Mouse (Mus musculus): ENCODE data around the gene Tsr3. TPM values are rescaled to one million over a fixed set of nuclear protein-coding genes. Genes with fewer than 3 reads are reported as not detected.

The Tsr3 gene
- total RNA-seq, 1 experiment from 2014 or later, result 24.6 TPM

DNA sequence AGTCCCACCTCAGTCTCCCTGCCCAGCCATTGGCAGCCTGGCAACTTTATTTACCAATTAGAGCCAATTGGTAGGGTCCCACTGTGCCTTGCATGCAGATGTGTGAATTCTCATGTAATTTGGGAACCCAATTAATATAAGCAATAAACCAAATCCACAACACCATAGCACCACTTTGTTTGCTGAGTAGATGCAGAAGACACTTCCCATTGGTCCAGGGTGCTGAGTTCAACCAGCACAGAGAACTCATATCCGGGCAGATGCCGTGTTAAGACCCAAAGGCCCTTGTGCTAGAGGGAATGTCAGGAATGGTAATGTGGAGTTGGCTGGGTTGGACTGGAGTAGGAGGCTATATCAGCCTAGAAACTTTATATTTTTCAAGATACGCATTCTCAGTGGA lies 35.9 kb downstream of the Tsr3 start:
- ATAC-seq (replicated peaks; ENCODE audit: insufficient number of reproducible peaks, low FRiP score, low TSS enrichment, poor library complexity, severe bottlenecking), result no peak

DNA sequence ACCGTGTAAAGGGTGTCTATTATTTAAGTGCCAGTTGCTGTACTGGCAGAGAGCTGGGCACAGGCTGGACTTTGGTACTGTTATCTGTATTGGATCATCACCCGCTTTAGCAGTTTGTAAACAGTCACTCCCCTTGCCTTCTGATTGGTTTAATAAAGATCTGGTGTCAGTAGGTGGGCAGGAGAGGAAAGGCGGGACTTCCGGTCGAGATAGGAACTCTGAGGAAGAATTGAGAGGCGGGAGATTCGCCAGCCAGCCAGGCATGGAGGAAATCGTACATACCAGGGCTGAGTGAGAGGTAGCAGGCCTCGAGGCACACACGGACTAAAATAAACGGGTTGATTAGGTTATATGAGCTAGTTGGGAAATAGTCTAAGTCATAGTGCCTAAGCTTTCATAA lies 42.2 kb downstream of the Tsr3 start:
- 0 out of 2 replicates have a peak, but pooled peaks have one; percentile 48 for ATAC-seq (replicated peaks; ENCODE audit: insufficient number of reproducible peaks, low FRiP score, low TSS enrichment, poor library complexity, severe bottlenecking)

DNA sequence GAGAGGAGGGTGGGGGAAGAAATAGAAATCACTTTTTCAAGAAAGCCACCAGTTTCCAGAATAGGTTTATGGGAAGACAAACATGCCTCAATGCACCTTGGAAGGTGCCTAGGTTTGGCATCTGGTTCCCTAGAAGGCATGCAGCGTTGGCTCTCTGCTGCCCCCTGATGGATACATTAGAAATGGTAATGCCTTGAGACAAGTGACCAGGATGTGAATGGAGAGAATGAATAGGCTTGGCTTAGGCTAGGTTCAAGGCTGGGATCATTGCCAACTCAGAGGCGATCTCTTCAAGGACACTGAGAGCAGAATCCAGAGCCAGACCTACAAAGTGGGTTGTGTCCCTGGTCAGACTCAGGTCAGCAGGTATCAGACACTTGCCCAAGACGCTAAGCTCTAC lies 45.1 kb downstream of the Tsr3 start:
- peak; percentile 86 for ATAC-seq (replicated peaks; ENCODE audit: insufficient number of reproducible peaks, low FRiP score, low TSS enrichment, poor library complexity, severe bottlenecking)

DNA sequence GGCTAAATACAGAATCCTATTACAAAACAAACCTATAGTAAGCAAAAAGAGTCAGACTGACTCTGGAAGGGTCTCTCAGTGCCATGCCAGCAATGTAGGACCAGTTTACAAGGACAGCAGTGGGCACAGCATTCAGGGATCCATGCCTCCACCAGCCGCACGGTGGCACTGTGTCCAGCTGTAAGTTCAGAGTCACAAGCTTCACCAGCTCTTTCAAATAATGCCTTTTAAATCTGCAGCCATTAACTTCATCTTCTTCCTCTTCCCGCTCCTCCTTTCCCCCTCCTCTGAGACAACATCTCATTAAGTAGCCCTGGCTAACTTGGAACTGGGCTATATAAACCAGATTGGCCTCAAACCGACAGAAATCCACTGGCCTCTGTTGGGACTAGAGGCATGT lies 48.9 kb downstream of the Tsr3 start:
- no peak; the same call in 1 of the 2 replicates for ATAC-seq (replicated peaks; ENCODE audit: insufficient number of reproducible peaks, low FRiP score, low TSS enrichment, poor library complexity, severe bottlenecking)

DNA sequence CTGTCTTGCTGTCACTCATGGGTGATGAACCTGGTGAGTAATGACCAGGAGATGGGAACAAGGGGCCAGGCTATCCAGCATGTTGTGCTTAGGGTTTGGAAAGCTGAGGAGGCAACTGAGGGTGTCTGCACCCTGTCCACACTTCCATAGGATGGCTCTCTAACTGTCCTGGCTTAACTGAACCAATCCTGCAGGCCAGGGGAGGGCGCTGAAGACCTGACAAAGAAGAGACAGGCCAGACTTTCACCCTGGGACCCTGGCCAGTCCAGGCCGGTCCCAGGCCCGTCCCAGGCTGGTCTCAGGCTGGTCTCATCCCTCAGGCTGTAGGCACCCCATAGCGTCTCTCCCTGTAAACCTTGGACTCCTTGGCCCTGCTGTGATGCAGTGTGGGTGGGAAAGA lies 50.4 kb downstream of the Tsr3 start:
- no peak for ATAC-seq (replicated peaks; ENCODE audit: insufficient number of reproducible peaks, low FRiP score, low TSS enrichment, poor library complexity, severe bottlenecking)

Other genes with a start within 250 kb of the Tsr3 start
- gene Cramp1l, start 224.4 kb upstream of the Tsr3 start, total RNA-seq (2017), result 10.3 to 23.9 TPM (median 11.2 TPM) in 3 replicates
- 11.7 to 13.0 TPM (median 12.6 TPM) in 3 replicates for gene Ift140, start 224.1 kb upstream of the Tsr3 start, total RNA-seq (2017)
- gene Tmem204, start 156.6 kb upstream of the Tsr3 start, total RNA-seq (2017), result not detected in 3 replicates
- gene Telo2, start 124.2 kb upstream of the Tsr3 start, total RNA-seq (2017), result 13.3 to 21.2 TPM (median 17.5 TPM) in 3 replicates
- not detected in 3 replicates for gene Ptx4, start 119.4 kb upstream of the Tsr3 start, total RNA-seq (2017)
- gene Clcn7, start 106.8 kb upstream of the Tsr3 start, total RNA-seq (2017), result 16.3 to 21.8 TPM (median 20.8 TPM) in 3 replicates
- gene Ccdc154, start 77.7 kb upstream of the Tsr3 start, total RNA-seq (2017), result not detected in 3 replicates
- gene Gm38655, start 64.7 kb upstream of the Tsr3 start, total RNA-seq (2017), result not detected in 3 replicates
- 7.0 to 11.0 TPM (median 9.3 TPM) in 3 replicates for gene BC003965, start 55.6 kb upstream of the Tsr3 start, total RNA-seq (2017)
- gene Unkl, start 51.8 kb upstream of the Tsr3 start, total RNA-seq (2017), result 14.3 to 29.9 TPM (median 22.5 TPM) in 3 replicates
- gene Gnptg, start within 50 bp of the Tsr3 start, total RNA-seq (2017), result 27.2 to 58.6 TPM (median 49.2 TPM) in 3 replicates
- gene Baiap3, start 16.2 kb downstream of the Tsr3 start, total RNA-seq (2017), result 31.6 to 146 TPM (median 34.3 TPM) in 3 replicates
- gene Ube2i, start 34.5 kb downstream of the Tsr3 start, total RNA-seq (2017), result 278 to 334 TPM (median 296 TPM) in 3 replicates
- 2.8 TPM in 1 of 3 replicates, not detected in the others for gene Prss34, start 58.2 kb downstream of the Tsr3 start, total RNA-seq (2017)
- gene Prss28, start 68.5 kb downstream of the Tsr3 start, total RNA-seq (2017), result not detected in 3 replicates
- not detected in 3 replicates for gene Prss29, start 78.5 kb downstream of the Tsr3 start, total RNA-seq (2017)
- gene Tpsab1, start 105.4 kb downstream of the Tsr3 start, total RNA-seq (2017), result not detected in 3 replicates
- gene Tpsb2, start 126.1 kb downstream of the Tsr3 start, total RNA-seq (2017), result not detected in 3 replicates
- gene Tpsg1, start 129.1 kb downstream of the Tsr3 start, total RNA-seq (2017), result not detected in 3 replicates
- gene Cacna1h, start 193.6 kb downstream of the Tsr3 start, total RNA-seq (2017), result 0.48 to 0.97 TPM in 2 of 3 replicates, not detected in the other
- gene Tekt4, start 214.4 kb downstream of the Tsr3 start, total RNA-seq (2017), result not detected in 3 replicates

All from monocyte, adult 5-6 weeks (primary cell).